ENCODE assay signal across 17 mouse cellular contexts in the genomic region with DNA sequence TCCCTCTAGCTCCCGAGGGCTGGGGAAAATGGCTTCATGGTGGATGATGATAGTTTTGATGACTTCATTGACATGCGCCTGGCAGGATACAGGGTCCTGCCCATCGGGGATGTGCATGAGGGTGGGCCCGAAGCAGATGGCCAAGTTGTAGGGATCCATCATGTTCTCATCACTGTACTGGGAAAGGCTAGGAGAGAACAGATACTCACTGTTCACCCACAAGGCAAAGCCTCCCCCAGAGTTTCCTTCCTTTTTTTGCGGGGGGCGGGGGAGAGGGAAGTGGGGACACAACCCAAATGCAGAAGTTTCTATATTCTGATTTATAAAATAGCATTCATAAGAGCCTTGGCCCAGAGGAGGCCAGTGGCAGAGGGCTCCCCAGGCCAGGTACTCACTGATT. TPM values are rescaled to one million over a fixed set of nuclear protein-coding genes. Genes with fewer than 3 reads are reported as not detected.
DNase-seq lines count a peak whose midpoint lies in the region; ATAC-seq lines count a peak whose summit lies in the region.
"Had no signal": no experiment of that assay in that cellular context is flagged by ENCODE, and none has a peak within 500 bp of the region (broad histone marks: within the 10 kb centered on the region; RNA-seq: fewer than 3 reads in every experiment).

No protein-coding gene starts in this region.

- no peak overlapping the region for H3K27ac ChIP-seq in heart, embryonic 12.5 days (ENCODE audit: poor library complexity, severe bottlenecking)
- no peak overlapping the region for H3K27ac ChIP-seq in liver, embryonic 15.5 days (replicated peaks)
- H3K27ac ChIP-seq: forebrain, embryonic 10.5 days; heart, embryonic 15.5 days; hindbrain, embryonic 14.5 days; liver, embryonic 12.5 days; midbrain, embryonic 13.5 days had no signal

- ATAC-seq in heart, embryonic 12.5 days (ENCODE audit: insufficient number of reproducible peaks, low FRiP score): no peak
- peak; percentile 22; the same call in 1 of the 2 replicates for ATAC-seq in liver, embryonic 15.5 days (ENCODE audit: insufficient read depth)
- peak; percentile 84 for ATAC-seq in common myeloid progenitor, adult 5-6 weeks (replicated peaks; ENCODE audit: low read depth, poor library complexity, severe bottlenecking)
- peak; percentile 60; the same call in 1 of the 2 replicates for ATAC-seq in monocyte, adult 5-6 weeks (replicated peaks; ENCODE audit: insufficient number of reproducible peaks, low FRiP score, low TSS enrichment, poor library complexity, severe bottlenecking)
- ATAC-seq: intestine, postnatal 0 days; liver, embryonic 12.5 days; midbrain, embryonic 13.5 days had no signal

- no peak overlapping the region for H3K9ac ChIP-seq in heart, embryonic 12.5 days
- no peak overlapping the region for H3K9ac ChIP-seq in liver, embryonic 15.5 days
- H3K9ac ChIP-seq: heart, embryonic 15.5 days; hindbrain, embryonic 14.5 days; liver, embryonic 12.5 days; midbrain, embryonic 13.5 days had no signal

- WGBS in heart, embryonic 12.5 days: 83% methylated on average over 6 of the region's 6 CpGs
- 45% methylated on average over 6 of the region's 6 CpGs for WGBS in liver, embryonic 15.5 days (ENCODE audit: insufficient replicate concordance)

- H3K36me3 ChIP-seq in heart, embryonic 12.5 days: no peaks in the 10 kb centered on the region
- H3K36me3 ChIP-seq in liver, embryonic 15.5 days (replicated peaks): no peaks in the 10 kb centered on the region
- H3K36me3 ChIP-seq: heart, embryonic 15.5 days; liver, embryonic 12.5 days had no signal

- no peaks in the 10 kb centered on the region for H3K9me3 ChIP-seq in heart, embryonic 12.5 days (replicated peaks)
- H3K9me3 ChIP-seq in liver, embryonic 15.5 days (replicated peaks): no peaks in the 10 kb centered on the region
- H3K9me3 ChIP-seq: forebrain, embryonic 10.5 days; heart, embryonic 15.5 days; liver, embryonic 12.5 days; midbrain, embryonic 13.5 days had no signal

- no peaks in the 10 kb centered on the region; the same call in 1 of the 2 replicates for H3K27me3 ChIP-seq in heart, embryonic 12.5 days (replicated peaks)
- no peaks in the 10 kb centered on the region for H3K27me3 ChIP-seq in liver, embryonic 15.5 days
- H3K27me3 ChIP-seq: heart, embryonic 15.5 days; liver, embryonic 12.5 days; midbrain, embryonic 13.5 days had no signal

- no peaks in the 10 kb centered on the region for H3K4me1 ChIP-seq in heart, embryonic 12.5 days (replicated peaks)
- no peaks in the 10 kb centered on the region for H3K4me1 ChIP-seq in liver, embryonic 15.5 days (replicated peaks)
- H3K4me1 ChIP-seq: heart, embryonic 15.5 days; liver, embryonic 12.5 days; midbrain, embryonic 13.5 days had no signal

- no peak overlapping the region for H3K4me3 ChIP-seq in heart, embryonic 12.5 days
- no peak overlapping the region for H3K4me3 ChIP-seq in liver, embryonic 15.5 days (replicated peaks)
- H3K4me3 ChIP-seq: forebrain, embryonic 10.5 days; heart, embryonic 15.5 days; liver, embryonic 12.5 days; midbrain, embryonic 13.5 days had no signal

- peak; percentile 18 to 50 for DNase-seq in heart, adult 18-20 months
- no peak for DNase-seq in liver
- DNase-seq in thymus, postnatal 36 days: no peak
- no peak for DNase-seq in adrenal gland, adult (ENCODE audit: inconsistent age in 2 of 2, low spot score in 1 of 2)
- DNase-seq: cerebellum, adult 2 months; kidney, postnatal 36 days; lung, postnatal 14 days had no signal

- no peak overlapping the region for H3K4me2 ChIP-seq in heart, embryonic 12.5 days
- H3K4me2 ChIP-seq in liver, embryonic 15.5 days: no peak overlapping the region
- H3K4me2 ChIP-seq: heart, embryonic 15.5 days; hindbrain, embryonic 14.5 days; liver, embryonic 12.5 days; midbrain, embryonic 13.5 days had no signal

RNA-seq across cellular contexts. Expression of a gene that starts 42.4 kb away (rescaled TPM):
- 1 to 10 TPM; 1.5 to 2.0 TPM for total RNA-seq in heart, adult 18-20 months (2021)
- 28.8 and 30.7 TPM in 2 replicates for polyA plus RNA-seq in heart, embryonic 12.5 days (2016; fragmentation: Nextera tagmentation; extraction: Ambion mirVana)
- polyA plus RNA-seq in liver, embryonic 15.5 days (2015; fragmentation: Nextera tagmentation; extraction: Ambion mirVana): 24.3 and 27.0 TPM in 2 replicates
- 51.9 and 72.9 TPM in 2 replicates for total RNA-seq in common myeloid progenitor, adult 5-6 weeks (2017)
- 7.1 to 12.6 TPM (median 7.1 TPM) in 3 replicates for total RNA-seq in monocyte, adult 5-6 weeks (2017)

Comparison
In these comparisons a context has a peak if more than half of its experiments do, and no peak if none do; other contexts are left out.
1. DNase-seq: peak in heart, adult 18-20 months (2 of 2); none in liver (single experiment), thymus, postnatal 36 days (0 of 2) and adrenal gland, adult (0 of 2).